Mouse (Mus musculus) heart, postnatal 14 days (tissue): Measurements from ENCODE around the gene Stam. TPM values are rescaled to one million over a fixed set of nuclear protein-coding genes. Genes with fewer than 3 reads are reported as not detected.
"Not testable (repeated sequence)": the region's sequence is repeated elsewhere in the genome, so short reads cannot be mapped to it uniquely, and the experiment has no call there.

Experiments
- DNase-seq, 2 experiments: peaks; one replicate each; pipeline ENCODE4 v3.0.0; 2021 to 2022
- intact Hi-C: fragments of 180-260 bp; cut with DNase I; formaldehyde crosslinking; loops from one replicate; pipeline ENCODE4 v1.15.1; 2025
- long read RNA-seq, 2 experiments: library from polyadenylated mRNA; stranded (forward); transcript quantifications; one replicate each; pipeline ENCODE4 v2.0.0; 2021
- total RNA-seq, 2 experiments: library from RNA; stranded (reverse); gene quantifications; 2 replicates each; pipeline ENCODE4 v1.2.3; 2021

The Stam gene
- 10 to 100 TPM; 29.5 to 30.9 TPM for total RNA-seq
- long read RNA-seq, experiment 1, full-length matches to known transcripts: 3 of 12 reads
- long read RNA-seq, experiment 1, partial matches to known transcripts: 6 of 12 reads
- long read RNA-seq, experiment 1, other reads (novel, unspliced or antisense): 3 of 12 reads
- long read RNA-seq, experiment 2, full-length matches to known transcripts: 3 of 9 reads
- long read RNA-seq, experiment 2, partial matches to known transcripts: 2 of 9 reads
- long read RNA-seq, experiment 2, other reads (novel, unspliced or antisense): 4 of 9 reads

DNA sequence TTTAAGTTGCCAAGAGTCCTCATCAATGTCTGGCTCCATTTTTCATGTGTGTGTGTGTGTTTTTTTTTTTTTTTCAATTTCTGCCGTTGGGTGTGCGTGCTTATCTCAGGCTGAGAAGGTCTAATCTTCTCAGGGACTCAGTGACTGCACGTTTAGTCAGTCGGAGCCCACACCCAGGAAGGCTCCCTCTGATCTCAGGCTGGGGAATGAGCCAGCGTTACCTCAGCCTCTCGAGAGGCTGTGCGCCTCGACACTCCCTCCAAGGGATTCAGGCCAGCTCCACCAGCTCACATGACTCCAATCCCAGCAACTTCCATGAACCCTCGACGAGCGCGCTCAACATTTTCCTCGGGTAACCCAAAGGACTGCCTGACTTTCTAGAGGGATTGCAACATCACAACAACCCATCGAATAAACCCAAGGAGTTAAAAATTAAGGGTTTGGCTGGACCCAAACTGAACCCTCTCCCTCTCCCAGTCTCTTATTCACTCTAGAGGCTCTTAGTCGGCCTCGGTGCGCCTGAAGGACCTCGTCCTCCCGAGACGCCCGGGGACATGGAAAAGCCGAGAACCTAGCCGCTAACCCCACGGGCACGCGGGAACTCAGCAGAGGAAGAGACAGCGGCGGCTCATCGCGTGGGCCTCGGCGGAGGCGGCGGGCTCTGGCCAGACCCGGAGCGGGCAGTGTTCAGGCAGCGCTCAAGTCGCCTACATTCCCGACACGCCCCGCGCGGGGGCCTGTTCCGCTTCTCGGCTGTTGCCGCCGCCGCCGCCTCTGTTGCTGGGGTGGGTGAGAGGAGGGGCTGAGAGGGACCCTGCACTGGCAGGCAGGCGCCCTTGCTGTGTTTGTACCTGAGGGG lies at the start of gene Stam:
Gene Stam, plus strand, starts transcription at position 737 of the 859 bp plus-strand sequence.
- intact Hi-C loops: loop anchor here (1.0 kb wide), 1 partner anchor 16 kb away; no protein-coding TSS in a partner anchor
- DNase-seq: peak; percentile 92

DNA sequence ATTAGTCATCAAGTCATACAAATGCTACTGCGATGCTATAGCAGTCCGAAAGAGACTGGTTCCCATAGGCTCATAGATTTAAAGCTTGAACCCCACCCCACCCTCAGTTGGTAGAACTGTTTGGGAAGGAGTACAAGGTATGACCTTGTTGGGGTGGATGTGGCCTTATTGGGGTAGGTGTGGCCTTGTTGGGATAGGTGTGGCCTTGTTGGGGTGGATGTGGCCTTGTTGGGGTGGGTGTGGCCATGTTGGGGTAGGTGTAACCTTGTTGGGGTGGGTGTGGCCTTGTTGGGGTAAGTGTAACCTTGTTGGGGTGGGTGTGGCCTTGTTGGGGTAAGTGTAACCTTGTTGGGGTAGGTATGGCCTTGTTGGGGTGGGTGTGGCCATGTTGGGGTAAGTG lies 32.6 kb upstream of the Stam start:
- DNase-seq: no peak
- intact Hi-C loops: loop anchor here (10.0 kb wide), 1 partner anchor 104 kb away; no protein-coding TSS in a partner anchor

- DNase-seq: no peak
- intact Hi-C loops: loop anchor here (10.0 kb wide), 1 partner anchor 102 kb away; no protein-coding TSS in a partner anchor
Observed at GRCm38 (mm10) chr2:14043011-14043410, 30.9 kb upstream of the Stam start.

- intact Hi-C loops: loop anchor here (10.0 kb wide), 1 partner anchor 101 kb away; no protein-coding TSS in a partner anchor
Observed at GRCm38 (mm10) chr2:14043577-14044170, 30.2 kb upstream of the Stam start.

DNA sequence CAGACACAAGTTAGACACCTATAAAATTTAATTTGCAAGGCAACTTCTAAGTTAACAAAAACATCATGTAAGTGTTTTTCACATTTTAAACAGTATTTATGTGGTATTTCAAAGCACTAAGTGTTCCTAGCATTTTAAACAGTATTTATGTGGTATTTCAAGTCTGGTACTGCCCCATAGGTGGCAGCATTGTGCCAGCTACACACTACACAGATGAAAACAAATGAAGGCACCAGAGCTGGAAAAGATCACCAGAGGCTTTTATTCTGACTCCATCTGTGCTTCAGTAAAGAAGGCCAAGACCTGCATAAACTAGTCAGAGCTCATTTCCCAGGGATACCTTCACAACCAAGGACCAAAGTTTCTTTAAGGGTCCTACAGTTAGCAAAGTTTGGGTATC lies 25.5 kb upstream of the Stam start:
- intact Hi-C loops: loop anchor here (5.0 to 10.0 kb wide), 4 partner anchors 96 to 771 kb away; no protein-coding TSS in a partner anchor

More at GRCm38 (mm10) chr2:14043577-14044170, 30.2 kb upstream of the Stam start:
- DNase-seq: no peak

GRCm38 (mm10) chr2:14048808-14049207 lies 25.1 kb upstream of the Stam start:
- intact Hi-C loops: loop anchor here (5.0 to 10.0 kb wide), 4 partner anchors 96 to 772 kb away; no protein-coding TSS in a partner anchor
- no peak for DNase-seq

More for the DNA sequence above, 25.5 kb upstream of the Stam start:
- DNase-seq: peak; percentile 68 to 72

- DNase-seq: no peak
- intact Hi-C loops: no loop called here
Observed at GRCm38 (mm10) chr2:14053618-14054017, 20.3 kb upstream of the Stam start.

DNA sequence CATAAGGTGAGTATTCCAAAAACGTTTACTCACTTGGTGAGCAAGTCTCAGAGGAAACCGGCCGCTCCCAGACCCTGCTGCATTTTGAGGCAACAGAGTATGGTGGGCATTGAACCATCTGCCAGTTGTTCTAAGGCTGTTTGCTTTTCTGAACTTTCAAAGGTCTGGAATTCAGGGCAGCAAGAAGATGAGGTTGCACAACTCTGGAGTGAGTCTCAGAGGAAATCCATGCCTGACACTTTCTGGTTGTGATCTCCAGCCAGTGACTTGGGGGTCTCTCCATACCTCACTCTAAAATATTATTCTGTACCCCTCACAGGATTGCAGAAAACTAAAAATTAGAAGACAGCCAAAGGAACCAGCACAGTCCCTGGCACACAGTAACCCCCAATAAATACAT lies 19.7 kb upstream of the Stam start:
- intact Hi-C loops: no loop called here
- DNase-seq: no peak

DNA sequence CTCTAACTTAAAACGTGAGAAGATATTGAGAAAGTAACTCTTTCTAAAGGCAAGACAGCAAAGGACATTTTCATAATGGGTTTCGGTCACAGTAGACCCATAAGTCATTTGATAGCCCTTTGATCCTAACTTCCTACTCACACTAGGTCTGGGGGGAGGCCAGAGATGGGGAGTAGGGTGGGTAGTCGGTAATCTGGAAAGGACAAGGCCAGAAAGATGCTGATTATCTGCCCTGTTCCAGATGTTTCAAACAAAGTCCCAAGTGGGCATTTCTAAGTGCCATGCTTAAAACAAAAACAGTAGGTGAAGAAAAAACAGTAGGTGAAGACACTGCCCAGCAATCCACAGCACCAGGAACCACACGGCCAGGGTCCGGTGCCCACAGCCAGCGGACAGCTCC lies 19.2 kb upstream of the Stam start:
- intact Hi-C loops: no loop called here
- DNase-seq: no peak

- intact Hi-C loops: no loop called here
Observed at GRCm38 (mm10) chr2:14055168-14055565, 18.7 kb upstream of the Stam start.

DNA sequence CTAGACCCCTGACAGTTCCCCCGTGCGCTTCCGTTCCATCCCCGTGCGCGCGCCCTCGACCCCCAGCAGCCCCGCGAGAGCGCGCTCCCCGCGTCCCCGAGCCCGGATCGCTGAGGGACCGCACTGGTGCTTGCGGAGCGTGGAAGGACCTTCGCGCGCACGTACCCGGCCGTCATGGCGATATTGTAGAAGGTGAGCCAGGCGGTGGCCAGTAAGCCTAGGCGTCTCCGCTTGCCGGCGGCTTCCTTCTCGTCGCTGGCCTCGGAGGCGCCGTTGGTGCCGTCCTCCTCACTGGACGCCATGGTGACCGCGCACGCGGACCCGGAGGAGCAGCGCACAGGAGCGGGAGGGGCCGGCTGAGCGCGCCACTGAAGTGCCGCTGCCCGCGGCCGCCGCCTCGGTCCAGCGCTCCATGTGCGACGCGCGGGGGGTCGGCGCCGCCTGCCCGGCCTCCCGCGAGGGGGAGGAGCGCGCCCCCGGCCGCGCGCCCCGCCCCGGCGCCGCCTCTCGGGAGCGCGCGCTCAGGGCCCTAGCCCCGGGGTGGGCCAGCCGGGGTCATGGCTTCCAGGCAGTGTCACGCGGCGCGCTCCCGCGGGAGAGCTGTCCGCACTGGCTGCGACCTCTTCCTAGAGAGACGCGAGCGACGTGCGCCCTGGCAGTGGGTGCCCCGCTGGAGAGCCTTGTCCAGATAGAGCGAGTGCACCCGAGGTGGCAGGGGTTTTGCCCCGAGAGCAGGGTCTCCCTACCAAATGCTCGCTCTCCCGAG lies 18.1 kb upstream of the Stam start, which contains the start of gene Hacd1:
Gene Hacd1, minus strand, starts transcription at position 570 of the 766 bp plus-strand sequence.
- intact Hi-C loops: no loop called here
- peak; percentile 87 for DNase-seq

More at GRCm38 (mm10) chr2:14055168-14055565, 18.7 kb upstream of the Stam start:
- DNase-seq: peak; percentile 79 to 81

DNA sequence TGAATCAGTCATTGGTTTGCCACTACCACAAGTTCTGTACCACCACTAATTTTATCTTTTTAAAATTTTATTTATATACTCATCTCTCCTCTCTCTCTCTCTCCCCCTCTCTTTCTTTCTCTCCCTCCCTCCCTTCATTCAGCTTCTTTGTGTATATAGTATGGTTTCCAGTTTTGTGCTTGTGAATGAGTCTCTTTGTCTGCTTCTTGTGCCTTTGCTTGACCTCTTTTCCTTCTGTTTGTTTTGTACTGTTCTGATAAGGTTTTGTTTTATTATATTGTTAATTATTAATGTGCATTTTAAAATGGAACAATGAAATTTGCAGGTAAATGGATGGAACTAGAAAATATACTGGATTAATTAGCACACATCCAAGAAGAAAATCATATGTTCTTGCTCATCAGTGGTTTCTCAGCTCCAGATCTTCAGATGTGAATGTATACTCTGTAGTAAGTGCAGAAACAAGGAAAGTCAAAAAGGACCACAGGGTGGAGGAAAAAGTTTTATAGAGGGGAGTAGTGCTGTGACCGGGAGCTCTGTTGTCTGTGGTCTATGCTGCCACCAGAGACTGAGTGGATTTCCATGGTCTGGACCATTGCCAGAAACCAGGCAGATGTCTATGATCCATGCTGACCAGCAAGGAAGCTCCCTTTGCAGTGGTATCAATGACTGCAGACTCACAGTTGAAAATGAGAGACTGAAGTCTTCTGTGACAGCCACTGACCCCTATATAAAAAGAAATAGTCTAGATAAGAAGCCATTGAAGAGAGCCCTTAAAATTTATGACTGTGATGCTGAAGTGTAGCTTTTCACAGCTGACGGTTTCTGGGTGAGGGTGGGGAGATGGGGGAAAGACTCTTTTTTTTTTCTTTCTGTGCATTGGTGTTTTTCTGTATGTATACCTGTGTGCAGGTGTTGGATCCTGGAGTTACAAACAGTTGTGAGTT lies 7.9 kb upstream of the Stam start:
- intact Hi-C loops: no loop called here
- no peak for DNase-seq

GRCm38 (mm10) chr2:14069027-14069426 lies 4.9 kb upstream of the Stam start:
- intact Hi-C loops: no loop called here
- DNase-seq: no peak

- intact Hi-C loops: no loop called here
- DNase-seq: no peak
Observed at GRCm38 (mm10) chr2:14070466-14070865, 3.4 kb upstream of the Stam start.

DNA sequence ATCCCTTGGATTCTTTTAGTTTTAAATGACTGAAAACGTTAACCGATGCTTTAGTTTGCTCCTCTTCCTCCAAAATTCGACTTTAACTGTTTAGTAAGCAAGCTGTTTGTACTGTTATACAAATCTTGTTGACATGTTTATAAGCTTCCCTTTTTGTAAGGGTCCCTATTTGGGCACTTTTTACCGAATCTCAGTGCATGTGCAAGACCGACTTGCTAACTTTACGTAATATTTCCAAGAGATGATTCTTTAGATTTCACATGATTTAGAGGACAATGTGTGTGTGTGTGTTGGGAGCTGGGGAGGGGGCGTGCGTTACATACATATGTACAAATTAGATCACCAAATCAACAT lies 913 bp upstream of the Stam start:
- intact Hi-C loops: loop anchor here (1.0 kb wide), 1 partner anchor 16 kb away; no protein-coding TSS in a partner anchor
- DNase-seq: no peak

DNA sequence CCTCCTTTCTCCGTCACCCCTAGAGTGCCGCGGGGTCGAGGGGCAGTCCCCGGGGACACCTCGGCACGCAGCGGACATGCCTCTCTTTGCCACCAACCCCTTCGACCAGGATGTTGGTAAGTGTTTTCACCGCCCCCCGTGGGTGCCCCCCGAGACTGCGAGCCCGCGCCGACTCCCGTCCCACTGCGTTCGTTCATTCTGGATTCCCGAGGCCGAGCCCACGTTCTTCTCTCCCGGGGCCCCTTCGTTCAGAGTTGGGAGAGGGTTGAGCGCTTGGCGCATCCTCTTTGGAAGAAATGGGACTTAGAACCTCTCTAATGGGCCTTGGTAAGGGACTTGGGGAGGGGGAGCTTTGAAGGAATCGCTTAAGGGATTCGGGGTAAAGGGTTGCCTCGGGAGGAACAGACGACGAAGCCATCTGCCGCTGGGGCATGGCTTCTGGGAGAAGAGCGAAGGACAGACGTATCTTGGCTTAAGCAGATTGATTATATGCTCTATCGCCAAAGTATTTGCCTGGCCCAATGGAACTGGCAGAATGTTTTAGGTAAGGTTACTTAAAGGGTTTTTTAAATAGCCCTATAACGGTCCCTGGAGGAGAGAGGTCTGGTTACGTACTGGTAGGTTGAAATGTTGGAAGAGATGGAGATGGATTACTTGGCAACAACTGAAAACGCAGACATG lies 463 bp downstream of the Stam start:
- intact Hi-C loops: no loop called here
- DNase-seq: no peak

DNA sequence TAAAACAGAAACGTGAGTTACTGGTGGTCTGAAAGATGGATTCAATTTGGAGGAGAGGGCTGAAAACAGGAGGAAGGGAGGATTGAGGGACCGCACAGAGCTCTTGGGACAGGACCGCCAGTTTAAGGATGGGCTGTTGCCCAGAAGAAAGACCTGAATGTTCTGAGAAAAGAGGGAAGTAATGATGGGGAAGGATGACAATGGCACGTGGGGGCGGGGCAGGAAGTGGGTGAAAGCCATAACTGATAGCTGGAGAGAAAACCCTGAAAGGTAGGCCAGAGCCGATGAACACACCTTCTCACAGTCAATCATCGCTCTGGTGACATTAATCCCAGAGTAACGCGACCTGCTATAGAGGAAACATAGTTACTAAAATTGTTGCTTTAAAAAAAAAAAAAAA lies 4.6 kb downstream of the Stam start:
- intact Hi-C loops, DNase-seq: not testable (repeated sequence)

DNA sequence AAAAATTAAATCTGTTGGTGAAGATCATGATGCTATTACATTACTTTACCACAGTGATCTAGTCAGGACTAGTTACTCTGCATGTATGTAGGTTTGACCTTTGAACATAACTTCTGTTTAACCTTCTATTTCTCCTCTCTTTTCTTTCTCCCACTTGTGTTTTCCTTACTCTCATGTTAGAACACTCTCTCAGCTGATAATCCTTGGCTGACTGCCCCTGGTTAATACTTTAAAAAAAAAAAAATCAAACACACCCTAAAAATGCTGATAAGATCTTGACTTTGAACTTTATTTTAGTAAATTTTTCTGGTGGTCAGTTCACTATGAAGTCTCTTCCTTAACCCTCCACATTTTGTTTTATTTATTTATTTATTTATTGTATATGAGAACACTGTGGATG lies 26.6 kb downstream of the Stam start:
- intact Hi-C loops: no loop called here
- DNase-seq: no peak
